Mouse (Mus musculus): ENCODE results near the gene Clmp.
A peak's percentile ranks its signal among the peaks of the same experiment; 100 is the strongest.

The Clmp gene

DNA sequence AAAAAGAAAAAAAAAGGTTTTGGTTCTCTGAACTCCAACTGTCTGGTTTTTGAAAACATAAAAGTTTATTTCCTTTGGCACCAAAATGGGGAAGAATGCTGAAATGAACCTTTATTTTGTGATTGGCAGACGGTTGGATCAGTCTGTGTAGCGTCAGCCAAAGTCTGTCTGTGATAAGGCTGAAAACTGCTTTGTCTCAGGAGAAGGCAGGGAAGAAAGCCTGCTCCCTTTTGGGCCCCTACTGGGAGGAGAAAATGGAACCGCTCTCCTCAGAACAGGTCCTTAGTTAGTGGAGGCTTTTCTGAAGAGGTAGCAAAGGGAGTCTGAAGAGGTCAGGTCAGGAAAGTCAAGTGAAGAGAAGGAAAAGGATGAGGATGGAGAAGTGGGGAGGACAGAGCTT lies 7.3 kb downstream of the Clmp start:
- no peak for DNase-seq

DNA sequence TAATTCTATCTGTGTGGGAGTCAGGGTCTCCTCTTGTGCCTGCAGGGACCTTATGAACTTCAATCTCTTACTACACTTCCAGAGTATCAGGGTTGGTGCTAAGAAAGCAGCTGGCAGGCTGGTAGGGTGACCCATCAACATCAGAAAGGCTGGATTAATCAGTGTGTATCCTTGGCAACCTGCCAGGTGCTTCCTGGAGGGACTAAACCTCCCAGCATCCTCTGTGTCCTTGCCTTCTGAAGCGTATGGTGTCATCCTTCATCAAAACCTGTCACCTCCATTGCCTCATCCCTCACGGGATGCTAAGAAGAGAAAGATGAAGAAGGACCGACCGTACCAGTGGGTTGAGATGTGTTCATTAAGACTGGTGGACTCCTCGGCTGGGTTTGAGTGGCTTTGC lies 8.0 kb downstream of the Clmp start:
- peak; percentile 52 for DNase-seq

DNA sequence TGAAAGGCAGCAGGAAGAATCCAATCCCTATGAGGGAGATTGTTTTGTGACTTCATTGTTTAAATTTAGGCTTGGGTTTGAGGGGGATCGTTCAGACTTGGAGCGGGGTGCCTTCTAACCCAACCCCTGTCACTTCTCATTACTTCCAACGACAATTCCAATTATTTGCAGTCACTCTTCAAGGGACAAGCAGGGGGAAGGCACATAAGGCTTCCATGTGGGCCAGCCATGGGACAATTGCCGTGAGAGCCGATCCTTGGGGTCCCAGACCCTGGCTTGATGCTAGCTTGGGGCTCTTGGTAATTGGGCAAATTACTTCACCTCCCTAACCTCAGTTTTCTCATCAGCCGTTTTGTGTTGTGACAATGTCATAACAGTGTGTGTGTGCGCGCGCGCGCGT lies 8.5 kb downstream of the Clmp start:
- DNase-seq = no peak

DNA sequence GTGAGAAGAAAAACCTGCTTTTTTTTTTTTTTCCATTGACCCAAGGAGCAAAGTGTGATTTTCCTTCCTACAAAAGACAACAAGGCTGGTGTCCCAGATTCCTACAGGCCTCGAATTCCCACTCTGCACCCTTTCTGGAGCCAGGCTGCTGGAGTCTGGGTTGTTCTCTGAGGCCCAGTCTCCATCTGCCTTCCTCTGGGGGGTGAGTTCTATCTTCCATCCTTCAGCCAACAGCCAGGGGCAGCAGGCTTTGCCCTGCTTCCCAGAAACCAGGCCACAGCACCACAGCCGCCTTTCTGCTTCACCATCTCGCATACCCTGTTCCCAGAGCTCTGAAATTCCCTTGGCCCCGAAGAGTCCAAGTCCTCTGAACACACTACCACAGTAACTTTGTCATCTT lies 10.3 kb downstream of the Clmp start:
- no peak for DNase-seq

DNA sequence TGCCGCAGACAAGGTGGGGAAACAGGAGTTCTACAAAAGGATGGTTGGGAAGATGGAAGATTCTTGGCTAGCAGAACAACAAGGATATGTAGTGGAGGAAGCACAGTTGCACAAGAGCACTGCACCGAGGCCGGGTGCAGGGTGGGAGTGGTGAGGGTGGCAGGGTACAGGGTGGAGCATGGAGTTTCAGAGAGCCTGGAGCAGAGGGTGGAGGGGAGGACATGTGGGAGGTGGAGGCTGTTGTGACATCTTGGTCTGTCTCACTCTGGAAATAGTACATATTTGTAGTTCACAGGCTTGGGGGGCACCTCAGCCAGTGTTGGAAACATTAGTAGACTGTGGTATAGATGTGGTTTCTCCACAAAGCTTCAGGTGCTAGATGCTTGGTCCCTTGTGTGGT lies 13.4 kb downstream of the Clmp start:
- no peak for DNase-seq

DNA sequence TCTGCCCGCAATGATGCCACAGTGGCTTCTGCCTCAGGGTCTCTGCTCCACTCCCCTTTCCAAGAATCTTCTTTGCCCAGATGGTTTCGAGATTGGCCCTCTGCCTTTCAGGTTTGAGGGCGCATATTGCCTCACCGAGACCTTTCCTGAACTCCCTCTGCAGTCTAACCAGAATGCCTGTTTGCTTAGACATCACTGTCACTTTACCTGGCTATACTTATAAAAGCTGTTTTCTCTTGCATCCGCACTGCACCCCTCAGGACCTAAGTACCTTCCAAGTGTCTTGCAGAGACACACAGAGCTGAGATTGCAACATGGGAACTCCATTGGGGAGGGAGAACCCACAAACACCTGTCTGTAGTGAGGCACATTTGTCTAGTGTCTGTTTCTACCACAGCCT lies 14.5 kb downstream of the Clmp start:
- DNase-seq = no peak

DNA sequence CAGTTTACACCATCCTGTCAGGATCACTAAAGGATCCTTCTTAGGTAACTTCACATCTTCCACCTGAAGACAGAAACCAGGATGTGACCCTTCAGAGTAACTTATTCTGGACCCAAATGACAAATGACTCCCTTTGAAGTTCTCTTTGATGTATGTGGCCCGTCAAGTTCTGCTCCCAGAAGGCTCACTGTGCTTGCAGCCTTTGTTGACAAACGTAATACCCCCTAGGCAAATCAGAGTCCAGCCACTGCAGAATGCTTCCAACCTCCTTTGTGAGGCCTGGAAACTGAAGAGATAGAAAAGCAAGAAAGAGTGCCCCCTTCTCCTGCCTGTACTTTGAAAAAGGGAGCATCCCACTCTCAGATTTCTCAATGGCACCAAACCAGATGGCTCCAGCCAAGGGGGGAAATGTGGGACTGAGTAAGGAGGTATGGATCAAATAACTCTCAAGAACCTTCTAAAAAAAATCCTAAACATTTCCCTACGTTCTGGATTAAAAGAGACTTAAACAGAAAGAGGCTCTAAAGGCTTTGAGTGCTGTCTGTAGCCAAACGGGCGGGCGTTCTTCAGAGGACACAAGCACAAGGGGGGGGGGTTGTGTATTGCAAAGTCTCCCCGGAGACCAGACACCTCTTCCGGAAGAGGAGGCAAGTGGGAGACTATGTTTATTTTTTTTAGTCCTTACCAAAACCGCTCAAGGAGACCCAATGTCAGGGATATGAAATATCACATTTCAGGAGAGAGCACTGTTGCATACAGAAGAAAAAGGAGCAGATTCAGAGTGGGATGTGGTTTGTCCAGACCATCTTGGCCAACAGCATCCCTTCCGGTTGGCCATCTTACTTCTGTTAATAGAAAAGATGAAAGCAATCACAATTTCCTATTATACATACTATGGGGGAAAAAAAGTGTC lies 18.9 kb downstream of the Clmp start:
- no peak for DNase-seq

DNA sequence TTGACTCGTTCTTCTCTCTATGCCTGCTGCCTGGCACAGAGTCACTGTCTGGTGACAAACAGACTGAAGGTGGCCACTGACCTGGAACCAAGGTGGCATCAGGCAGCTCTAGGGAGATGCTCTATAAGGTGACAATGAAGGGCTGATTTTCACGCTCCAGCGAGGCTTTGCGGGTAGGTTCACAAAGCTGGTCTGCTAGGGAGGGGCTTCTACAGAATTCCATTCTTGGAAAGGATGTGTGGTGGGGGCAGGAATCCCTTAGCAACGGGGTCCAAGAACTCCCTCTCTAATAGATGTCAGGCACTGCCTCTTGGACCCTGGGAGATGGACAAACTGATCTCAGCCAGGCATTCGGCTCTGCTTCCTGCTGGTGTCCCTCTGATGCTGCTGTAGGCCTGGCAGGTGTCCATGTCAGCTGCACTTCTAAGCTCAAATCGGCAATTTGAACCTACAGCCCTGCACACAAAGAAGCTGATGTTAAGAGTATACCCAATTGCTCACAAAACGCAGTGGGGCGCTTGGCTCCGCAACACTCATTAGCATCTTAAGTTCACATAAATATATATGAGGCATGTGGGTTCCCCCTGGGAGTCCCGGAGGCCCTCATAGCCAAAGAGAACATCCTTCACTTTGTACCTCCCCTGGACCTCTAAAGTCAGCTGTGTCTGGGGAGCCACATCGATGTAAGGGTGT lies 22.8 kb downstream of the Clmp start:
- no peak for DNase-seq

DNA sequence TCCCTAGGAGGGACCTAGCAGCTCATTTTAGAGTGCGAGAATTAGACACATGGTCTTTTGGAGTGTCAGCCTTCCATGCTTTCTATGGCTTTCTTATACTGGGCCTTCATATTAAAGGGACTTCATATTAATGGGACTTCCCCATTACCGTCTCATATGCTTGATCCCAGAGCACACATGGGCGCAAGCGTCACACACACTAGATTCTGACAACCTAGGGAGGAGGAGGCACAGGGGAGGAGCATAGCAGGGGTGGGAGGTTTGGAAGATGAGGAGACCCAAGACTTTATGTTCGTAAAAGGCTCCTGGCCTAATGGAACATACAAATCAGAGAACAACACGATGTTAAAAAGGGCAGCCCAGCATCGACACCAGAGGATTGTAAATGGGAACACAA lies 23.4 kb downstream of the Clmp start:
- no peak for DNase-seq

DNA sequence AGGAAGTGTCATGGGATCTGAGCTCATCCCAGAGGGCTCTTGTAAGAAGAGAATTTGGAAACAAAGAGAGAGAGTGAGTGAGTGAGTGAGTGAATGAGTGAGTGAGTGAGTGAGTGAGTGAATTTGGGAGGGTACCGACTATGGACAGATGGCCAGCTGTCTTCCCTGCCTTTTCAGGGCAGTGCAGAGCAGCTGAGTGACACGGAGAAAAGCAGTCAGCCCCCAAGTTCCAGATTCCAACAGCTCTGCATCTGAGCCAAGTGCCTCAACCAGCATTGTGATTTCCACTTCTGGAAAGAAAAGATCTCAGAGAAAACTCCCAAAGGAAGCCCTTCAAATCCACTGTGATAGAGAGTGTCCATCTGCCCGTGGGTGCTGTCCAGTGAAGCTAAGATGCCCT lies 23.8 kb downstream of the Clmp start:
- no peak for DNase-seq

DNA sequence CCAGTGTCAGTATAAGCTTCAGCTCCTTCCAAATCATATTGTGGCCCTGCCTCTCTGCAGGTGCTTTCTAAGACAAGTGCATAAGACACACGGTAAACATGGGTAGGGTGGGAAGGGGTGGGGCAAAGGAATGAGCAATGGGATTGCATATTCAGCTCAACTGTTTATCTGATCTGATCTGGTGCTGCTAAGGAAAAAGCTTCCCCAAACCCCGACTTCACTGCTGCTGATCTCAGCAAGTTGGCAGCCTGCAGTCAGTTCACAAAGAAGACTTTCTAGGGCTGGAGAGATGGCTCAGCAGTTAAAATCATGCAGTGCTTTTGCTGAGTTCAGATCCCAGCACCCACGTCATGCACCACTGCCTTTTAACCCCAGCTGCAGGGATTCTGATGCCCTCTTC lies 24.2 kb downstream of the Clmp start:
- no peak for DNase-seq

DNA sequence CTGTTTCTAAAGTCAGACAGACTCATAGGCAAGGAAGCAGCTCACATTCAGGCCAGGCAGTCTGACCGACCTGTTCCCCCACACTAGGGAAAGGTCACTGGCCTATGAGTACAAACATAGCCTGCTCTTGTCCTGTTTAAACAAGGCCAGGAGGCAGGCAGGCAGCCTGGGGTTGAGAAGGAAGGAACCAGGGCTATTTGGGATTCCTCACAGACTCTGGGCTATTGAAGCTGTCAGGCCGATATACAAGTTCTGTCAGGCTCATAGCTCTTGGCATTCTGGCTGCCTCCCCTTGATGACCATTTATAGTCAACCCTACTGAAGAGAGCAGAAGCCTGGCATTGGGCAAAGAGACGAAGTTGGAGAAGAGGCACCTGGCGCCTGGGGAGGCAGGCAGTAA lies 25.9 kb downstream of the Clmp start:
- no peak for DNase-seq

DNA sequence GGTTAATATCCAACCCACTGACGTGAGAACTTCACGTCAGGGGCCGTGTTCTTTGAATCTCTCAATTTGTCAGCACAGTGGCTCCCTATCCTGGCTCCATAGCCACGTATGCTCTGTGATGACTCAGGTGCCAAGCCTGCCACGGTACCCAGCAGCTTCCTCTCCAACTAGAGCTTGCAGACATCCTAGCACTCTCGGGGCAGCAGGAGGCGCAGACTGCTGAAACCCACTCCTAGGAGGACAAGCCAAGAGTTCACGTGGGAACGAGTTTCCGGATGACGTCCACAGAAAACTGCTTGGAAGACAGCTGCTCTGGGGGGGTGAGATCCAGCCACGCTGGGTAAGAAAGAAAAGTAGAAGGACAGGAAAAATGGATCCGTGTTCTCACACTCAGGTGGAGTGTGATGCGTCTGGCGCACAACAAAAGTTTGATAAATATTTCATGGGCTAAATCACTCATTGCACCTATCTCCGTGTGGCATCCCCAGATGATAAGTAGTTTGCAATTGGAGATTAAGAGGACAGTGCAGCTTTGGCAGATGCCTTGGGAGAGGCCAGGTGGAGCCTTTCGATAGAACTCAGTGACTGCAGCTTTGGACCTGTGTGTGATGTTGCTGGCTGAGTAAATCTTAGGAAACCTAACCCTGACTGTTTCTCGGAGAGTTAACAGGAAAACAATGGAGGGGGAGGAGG lies 31.6 kb downstream of the Clmp start:
- no peak for DNase-seq

DNA sequence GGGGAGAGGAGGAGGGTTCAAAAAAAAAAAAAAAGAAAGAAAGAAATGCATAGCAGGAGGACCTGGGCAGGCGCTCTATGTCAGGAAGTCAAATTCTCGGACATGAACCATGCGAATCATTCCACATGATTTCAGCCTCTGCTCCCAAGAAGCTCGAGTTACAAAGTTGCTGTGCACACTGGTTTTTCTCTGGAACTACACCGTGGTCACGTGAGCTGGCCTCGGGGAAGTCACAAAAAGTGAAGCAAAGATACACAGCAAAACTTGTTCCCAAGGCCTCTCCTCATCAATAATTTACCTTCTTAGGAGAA lies 32.1 kb downstream of the Clmp start:
- DNase-seq = no peak

DNA sequence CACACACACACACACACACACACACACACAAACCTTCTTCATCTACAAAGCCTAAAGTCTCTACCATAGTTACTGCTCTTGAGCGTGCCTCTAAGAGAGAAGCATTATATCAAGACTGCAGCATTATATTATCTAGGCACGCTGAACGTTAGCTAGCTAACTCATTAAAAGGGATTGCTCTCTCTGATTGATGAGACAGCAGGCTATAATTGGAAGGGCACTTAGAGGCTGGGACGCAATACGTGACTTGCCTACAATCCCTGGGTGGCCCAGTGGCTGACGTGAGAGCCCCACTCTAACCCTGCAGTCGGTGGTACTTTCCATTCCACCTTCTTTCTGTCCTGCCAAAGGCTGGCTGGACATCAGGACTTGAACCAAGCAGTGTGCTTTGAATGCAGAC lies 35.1 kb downstream of the Clmp start:
- DNase-seq = no peak

DNA sequence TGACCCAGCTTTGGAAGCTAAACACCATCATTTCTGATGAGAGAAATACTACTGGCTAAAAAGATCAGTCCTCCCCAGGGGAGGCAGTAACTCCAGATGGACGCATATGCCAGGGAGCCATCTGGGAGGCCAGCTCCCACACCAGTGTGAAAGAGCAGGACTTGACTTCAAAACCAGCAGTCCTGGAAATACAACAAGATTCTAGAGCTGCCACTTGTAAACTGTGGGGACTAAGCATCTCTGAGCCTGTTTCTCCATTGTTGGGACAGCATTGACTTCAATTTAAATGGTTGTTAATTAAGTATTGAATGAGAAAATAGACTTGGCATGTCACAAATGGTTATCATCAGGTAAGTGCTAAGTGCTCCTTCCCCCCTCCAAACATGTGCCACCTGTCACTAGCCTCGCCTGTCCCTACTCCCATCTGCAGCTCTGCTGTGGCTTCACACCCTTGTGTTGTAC lies 37.6 kb downstream of the Clmp start:
- peak; percentile 68 for DNase-seq

DNA sequence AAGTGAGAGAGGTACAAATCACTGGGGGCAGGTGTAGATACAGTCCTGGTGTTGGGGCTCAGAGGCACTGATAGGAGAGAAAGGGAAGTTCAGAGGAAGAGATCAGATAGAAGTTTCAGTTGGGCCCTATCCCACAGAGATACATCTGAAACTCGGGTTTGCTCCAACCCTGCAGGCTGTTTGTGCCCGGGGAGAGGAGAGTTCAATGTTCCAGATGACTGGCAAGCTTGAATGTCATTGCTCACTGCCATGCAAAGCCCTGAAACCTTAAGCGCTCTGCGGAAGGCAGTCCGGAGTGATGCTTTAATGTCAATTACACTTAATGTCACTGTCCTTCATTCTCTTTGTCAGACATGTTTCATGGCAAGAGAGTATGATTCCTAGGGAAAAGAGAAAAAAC lies 39.2 kb downstream of the Clmp start:
- DNase-seq = no peak

DNA sequence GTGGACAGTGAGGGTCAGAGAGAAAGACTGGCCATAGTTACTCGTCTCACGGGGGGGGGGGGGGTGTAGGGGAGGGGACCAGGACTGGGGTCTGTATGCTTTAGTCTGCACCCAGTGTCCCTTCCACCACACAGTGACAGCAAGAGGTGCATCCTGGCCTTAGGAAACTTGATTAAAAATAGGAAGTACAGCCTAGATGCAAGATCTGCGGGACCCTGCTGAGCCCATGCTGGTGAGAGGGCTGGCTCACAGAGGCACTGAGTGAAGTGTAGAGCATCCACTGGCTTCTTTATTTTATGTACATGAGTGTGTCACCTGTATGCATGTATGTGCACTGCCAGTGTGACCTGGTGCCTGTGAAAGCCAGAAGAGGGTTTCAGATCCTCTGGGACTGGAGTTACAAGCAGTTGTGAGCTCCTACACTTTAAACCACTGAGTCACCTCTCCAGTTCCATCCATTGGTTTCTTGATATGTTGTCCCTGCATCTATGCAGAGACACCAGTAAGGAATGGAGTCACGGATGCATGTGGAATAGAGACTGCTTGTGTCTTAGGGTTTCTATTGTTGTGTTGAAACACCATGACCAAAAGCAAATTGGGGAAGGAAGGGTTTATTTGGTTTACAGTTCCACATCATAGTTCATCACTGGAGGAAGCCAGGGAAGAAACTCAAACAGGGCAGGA lies 41.5 kb downstream of the Clmp start:
- no peak for DNase-seq

DNA sequence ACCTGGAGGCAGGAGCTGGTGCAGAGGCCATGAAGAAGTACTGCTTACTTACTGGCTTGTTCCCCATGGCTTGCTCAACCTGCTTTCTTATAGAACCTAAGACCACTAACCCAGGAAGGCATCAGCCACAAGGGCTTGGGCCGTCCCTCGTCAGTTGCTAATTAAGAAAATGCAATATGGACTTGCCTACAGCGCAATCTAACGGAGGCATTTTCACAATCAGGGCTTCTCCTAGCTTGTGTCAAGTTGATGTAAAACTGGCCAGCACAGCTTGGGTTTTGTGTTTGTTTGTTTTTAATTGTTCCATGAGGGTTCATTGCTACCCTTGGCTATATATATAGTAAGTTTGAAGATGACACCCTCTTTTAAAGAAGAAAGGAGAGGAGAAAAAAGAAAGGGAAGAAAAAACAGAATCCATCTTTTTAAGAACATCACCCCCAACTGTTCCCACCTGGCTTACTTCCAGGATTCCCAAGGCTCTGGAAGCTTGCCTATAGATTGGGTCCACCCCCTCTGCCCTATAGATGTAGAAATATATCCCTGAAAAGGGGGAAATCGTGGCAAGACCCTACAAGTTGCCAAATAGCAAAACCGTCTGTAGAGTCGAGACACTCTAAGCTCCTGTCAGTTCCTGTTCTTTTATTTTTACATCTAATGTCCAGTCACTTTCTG lies 42.2 kb downstream of the Clmp start:
- DNase-seq = no peak

DNA sequence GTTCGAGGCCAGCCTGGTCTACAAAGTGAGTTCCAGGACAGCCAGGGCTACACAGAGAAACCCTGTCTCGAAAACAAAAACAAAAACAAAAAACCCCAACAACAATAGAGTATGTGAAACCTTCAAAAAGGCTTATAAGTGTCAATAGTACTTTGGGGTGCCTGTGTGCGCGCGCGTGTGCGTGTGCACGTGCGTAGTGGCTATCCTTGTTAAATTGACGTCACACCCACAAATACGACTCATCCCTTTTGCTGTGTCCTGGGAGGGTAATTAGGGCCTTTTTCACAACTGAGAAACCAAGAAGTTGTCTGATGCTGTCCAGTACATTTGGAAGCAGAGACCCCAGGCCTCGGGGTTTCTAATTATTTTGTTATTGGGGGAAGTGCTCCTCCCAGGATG lies 44.5 kb downstream of the Clmp start:
- DNase-seq = no peak

DNA sequence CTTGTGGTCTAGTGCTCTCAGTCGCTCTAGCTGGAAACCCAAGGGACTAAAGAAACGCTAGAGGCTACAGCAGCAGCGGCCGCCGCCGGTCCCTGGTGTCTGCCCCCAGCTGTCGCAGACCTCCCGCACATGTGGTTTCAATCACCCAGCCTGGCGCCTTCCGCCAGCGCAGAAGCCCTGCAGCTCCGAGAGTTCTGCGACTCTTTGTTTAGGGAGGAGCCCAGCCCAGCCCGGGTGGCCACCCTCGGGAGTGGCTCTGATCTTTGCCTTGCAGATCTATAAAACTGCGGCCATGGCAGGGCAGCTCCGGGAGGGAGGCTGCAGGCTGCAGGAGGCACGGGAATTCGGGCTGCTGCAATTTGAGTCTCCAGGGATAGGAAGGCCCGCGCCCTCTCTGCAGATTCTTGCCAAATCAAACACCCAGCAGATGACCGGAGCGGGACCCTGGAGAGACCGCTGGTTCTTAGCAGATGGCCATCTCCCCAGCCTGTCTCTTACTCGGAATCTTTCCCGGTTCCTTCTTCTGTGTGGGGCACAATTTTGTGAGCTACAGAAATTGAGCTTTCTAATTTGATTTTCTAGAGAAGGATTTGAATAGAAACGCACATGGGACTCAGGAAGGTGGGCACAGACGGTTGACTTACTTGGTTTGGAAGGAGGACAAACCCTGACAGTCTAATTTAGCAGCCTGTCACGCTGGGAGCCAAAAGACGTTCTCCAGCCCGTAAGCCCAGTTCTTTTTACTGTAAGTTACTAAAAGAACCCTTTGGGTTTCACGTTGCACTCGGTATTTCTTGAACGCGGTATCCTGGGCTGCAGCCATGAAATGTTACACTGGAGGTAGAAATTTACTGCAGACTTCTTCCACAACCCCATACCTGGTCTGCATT lies 45.2 kb downstream of the Clmp start:
- peak; percentile 75 for DNase-seq

DNA sequence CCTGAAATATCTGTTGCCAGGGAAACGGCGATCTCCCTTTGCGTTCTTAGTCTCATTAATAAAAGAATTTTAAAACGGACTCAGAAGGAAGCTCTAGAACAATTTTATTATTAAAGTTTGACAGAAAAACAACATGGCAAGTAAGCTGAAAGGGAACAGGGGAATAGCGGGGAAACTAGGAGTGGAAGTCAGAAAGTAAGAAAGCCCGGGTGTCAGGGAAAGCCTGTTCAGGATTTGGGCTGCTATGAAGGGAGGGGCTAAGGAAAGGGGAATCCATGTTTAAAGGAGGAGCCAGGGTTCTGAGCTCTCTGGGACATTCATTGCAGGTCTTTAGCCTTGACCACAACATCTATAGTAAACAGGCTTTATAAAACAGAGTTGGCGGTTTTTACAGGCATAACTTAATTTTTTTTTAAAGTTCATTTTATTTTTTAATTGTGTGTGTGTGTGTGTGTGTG lies 45.9 kb downstream of the Clmp start:
- DNase-seq = no peak
